Mouse (Mus musculus) frontal cortex, postnatal 36 days (tissue): ENCODE data around the gene Hacd2.

Experiments used
- DNase-seq, 2 experiments: peaks; one replicate each; pipeline ENCODE4 v3.0.0; 2022; ENCODE audit warnings: low spot score in 2 of 2

Hacd2 gene

DNA sequence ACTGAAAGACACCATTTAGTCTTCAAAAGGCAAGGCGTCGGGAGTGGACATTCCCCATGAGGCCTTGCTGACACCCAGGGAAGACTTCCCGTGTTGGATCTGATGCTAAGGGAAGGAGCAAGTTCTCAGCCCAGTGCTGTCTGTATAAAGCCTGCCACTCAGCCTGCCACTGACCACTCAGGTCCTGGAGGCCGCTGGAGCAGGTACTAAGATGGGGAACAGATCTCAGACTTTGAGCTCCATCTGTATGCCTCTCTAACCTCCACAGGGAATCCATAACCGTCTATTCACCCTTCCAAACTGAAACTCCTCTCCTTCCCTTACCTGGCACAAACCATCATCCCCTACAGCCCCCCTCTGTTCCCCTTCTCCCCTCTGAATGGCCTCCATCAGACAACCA lies 91.3 kb downstream of the Hacd2 start:
- DNase-seq: no peak

- no peak for DNase-seq
These were observed 94.2 kb downstream of the Hacd2 start for GRCm38 (mm10) chr16:35116328-35116956.

DNA sequence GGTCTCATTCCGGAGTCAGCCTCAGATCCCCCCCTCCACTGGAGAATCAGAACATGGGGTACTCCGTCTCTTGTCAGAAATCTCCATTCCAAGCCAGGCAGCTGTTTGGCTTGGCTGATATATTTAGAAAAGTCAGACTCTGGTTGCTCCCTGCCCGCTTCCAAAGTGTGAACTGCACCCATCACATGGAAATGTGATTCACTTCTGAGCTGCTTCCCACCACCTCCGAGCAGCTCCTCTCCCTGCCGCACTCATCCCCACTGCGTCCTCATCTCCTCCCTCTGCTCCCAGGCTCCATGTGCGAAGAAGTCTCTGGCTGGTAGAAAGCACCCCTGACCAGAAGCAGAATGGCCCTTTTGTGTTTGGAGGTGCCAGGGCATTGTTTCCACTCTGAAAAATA lies 95.2 kb downstream of the Hacd2 start:
- DNase-seq: peak in 1 of 2 experiments; percentile 22

- DNase-seq: no peak
These were observed 98.4 kb downstream of the Hacd2 start for GRCm38 (mm10) chr16:35120603-35121002.

GRCm38 (mm10) chr16:35127270-35127669 lies 105.0 kb downstream of the Hacd2 start:
- no peak for DNase-seq

GRCm38 (mm10) chr16:35130172-35130571 lies 107.9 kb downstream of the Hacd2 start:
- no peak for DNase-seq

- DNase-seq: no peak
These were observed 117.2 kb downstream of the Hacd2 start for GRCm38 (mm10) chr16:35139416-35139815.

GRCm38 (mm10) chr16:35139873-35140619 lies 117.8 kb downstream of the Hacd2 start:
- no peak for DNase-seq

DNA sequence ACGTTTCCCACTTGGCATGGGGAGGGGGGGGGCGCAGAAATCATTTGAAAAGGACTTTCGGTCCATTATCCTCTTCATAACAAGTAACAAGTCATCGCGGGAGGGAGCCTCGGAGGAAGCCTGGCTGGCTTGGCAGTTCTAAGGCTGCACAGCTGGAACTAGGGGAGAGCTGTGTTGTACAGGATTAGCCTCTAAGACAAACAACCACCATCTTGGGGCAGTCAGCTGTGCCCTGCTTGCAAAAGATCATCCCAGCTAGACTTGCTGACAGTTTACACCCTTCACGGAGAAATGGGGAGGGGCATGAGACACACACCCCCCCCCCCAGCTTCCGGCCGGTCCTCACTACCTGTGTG lies 118.4 kb downstream of the Hacd2 start:
- no peak for DNase-seq

DNA sequence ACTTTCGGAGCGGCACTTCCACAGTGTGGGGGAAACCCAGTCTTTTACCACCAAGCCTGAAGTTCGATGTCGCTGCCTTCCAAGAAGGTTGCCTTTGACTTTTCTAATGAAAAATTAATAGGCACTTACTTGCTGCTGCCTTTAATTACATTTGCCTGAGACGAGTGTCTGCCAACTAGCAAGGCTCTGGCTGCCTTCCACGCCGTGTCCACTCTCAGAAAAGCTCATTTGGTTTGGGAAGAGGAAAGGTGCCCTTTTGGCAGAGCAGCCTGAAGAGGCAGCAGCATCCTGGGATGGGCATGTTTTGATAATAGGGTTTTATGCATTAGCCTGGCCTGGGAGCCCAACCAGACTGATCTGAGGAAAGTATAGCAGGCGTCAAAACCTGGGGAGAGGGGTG lies 119.6 kb downstream of the Hacd2 start:
- no peak for DNase-seq

DNA sequence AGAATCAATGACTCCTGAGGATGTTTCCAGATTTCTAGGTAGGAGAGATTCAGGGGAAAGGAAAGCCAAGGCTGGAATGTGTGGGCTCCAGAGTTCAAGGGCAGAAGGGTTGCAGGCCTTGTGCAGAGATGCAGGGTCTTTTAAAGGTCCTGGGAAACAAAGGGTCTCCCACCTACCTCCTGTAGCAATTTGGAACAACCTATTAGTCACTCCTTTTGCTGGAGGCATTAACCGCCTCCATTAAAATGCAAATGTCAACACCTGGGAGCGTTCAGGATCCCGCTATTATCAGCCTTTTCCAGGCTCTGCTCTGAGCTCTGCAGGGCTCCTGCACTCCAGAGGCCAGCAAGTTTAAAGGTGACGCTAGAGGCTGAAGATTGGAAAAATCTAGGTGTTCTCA lies 123.9 kb downstream of the Hacd2 start:
- DNase-seq: no peak

DNA sequence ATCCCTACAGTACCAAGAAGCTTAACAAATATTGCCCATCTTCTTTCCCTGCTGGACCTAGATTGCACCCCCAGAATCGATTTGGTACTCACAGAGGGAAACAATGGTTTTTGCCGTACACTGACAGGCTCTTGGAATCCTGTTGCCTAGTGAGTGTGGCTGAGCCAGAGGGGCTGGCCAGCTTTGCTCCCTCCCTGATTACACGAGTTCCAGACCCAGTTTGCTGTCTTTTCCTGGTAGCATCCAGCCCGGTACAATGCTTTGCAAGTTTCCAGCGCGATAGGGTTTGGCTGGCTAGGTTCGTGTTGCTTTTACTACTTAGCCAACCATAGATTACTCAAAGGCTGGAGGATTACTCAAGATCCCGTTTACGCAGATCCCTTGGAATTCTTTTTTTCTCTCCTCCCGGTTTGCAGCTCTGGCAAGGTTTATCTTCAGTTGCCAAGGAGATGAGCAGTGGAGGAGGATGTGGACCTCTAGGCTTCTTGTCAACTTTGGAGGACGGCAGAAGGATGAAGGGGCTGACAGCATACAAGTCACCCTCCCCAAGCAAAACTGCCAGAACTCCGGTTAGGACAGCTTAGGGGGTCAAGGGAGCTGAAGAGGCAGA lies 131.0 kb downstream of the Hacd2 start:
- no peak for DNase-seq

GRCm38 (mm10) chr16:35154245-35154640 lies 132.0 kb downstream of the Hacd2 start:
- DNase-seq: peak; percentile 63 to 69

GRCm38 (mm10) chr16:35154641-35155390 lies 132.6 kb downstream of the Hacd2 start, which contains the start of gene Adcy5:
TSS of gene Adcy5 (plus strand) at chr16:35154877.
- DNase-seq: peak; percentile 39 to 43

- peak; percentile 46 to 51 for DNase-seq
These were observed 133.4 kb downstream of the Hacd2 start for GRCm38 (mm10) chr16:35155391-35156305.

DNA sequence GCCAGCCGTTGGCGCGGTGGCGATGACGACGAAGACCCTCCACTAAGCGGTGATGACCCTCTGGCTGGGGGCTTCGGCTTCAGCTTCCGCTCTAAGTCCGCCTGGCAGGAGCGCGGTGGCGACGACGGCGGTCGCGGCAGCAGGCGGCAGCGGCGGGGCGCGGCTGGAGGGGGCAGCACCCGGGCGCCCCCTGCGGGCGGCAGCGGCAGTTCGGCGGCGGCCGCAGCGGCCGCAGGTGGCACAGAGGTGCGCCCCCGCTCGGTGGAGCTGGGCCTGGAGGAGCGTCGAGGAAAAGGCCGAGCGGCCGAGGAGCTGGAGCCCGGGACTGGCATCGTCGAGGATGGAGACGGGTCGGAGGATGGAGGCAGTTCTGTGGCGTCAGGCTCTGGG lies 134.1 kb downstream of the Hacd2 start:
- DNase-seq: peak in 1 of 2 experiments; percentile 38

- DNase-seq: no peak
These were observed 134.6 kb downstream of the Hacd2 start for GRCm38 (mm10) chr16:35156832-35157231.
